Mouse (Mus musculus) left cerebral cortex, postnatal 4 days (tissue): Measurements from ENCODE around the gene Dscaml1. TPM values are rescaled to one million over a fixed set of nuclear protein-coding genes. Genes with fewer than 3 reads are reported as not detected.

Experiments used
- DNase-seq: peaks from one replicate; pipeline ENCODE4 v3.0.0-alpha.2; 2022
- intact Hi-C: fragments of 180-260 bp; cut with DNase I; formaldehyde crosslinking; loops from one replicate; pipeline ENCODE4 v1.15.1; 2025
- total RNA-seq, 2 experiments: library from RNA; stranded (reverse); gene quantifications; 2 replicates each; pipeline ENCODE4 v1.2.3; 2021

The Dscaml1 gene
- total RNA-seq, 2 experiments from 2014 or later = 46.6 to 49.1 TPM

DNA sequence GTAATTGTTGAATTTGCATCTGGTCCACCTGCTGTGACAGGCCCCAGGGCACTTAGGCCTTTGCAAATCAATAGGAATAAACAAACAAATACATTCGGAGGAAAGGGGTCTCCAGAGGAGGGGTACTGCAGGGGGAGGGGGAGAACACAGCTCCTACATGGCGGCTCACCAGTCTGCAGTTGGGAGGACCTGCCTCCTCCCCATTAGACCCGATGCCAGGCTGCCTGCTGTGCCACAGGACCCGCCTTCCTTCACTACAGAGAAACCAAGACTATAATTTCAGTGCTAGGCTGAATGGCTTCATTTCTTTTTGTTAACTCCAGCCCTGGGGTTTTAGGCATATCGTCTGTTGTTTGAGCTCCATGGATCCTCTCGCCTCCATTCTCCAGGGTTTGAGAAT is 123.8 kb downstream of the Dscaml1 start:
- intact Hi-C loops = no loop called here
- DNase-seq = peak; percentile 66

DNA sequence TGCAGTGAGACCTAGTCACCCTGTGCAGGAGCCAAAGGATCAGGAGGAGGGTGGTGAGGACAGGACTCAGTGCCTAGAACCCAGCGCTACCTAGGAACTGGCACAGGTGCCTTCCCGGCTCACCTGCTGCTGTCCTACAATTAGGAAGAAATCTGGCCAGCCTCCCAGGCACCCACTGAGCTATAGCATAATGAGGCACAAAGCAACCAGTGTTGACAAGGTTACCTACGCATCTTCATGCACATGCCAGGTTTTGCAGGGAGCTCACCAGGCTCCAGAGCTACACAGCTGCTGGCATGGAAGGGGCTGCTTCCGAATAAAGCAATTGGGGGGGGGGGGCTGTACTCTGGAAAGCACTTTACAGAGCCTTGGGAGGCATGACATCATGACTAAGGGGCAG is 124.2 kb downstream of the Dscaml1 start:
- intact Hi-C loops = no loop called here
- peak; percentile 75 for DNase-seq

DNA sequence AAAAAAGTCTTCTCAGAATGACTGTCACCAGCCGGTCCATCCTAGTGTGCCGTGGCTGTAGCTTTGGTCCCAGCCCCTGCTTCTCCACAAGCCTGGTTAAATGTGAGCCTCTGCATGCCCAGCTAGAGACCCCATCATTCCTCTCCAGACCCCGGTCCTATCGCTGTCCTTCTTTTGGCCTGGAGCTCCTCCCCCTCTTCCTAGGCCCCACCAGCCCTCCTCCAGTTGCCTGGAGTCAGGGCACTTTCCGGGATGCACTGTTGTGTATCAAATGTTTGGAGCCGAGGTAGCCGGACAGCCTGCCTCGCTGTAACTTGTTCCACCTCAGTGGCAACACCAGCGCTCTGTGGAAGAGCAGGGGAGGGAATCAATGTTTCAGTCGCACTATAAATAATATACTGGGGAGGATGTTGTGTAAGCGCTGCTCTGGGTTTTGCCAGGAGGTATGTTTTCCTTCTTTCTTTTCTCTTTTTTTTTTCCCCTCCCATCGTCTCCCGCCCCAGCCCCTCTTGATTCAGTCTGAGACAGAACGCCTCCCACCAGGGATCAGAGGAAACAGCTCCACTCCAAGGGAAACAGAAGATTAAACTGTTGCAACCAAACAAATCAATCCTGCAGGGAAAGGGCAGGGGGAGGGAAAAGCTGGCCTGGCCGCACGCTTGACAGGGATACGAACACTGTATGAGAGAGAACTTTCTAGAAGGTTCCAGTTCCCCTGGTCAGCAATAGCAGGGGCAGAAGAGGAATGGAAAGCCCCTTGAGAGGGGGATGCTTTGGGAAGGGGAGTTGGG is 128.8 kb downstream of the Dscaml1 start:
- intact Hi-C loops = no loop called here
- peak; percentile 45 for DNase-seq

DNA sequence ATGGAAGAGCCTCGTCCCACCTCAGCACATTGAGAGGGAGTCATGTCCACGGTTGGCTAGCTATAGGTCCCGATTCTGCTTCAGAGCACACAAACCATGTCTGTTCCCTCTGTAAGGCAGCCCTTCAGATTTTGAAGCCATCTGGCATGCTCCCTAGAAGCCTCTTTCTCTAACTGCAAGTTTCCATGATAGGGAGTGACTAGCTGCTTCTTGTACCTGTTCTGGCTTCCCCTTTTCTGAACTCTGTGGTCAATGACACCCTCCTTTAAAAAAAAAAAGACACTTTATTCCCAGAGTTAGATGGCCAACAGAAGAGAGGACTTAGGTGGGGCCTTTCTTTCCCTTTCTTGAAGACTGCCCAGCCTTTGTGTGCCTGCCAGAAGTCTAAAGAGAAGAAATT is 130.5 kb downstream of the Dscaml1 start:
- no peak for DNase-seq
- intact Hi-C loops = no loop called here

- DNase-seq = peak; percentile 31
- intact Hi-C loops = no loop called here
These were observed 134.6 kb downstream of the Dscaml1 start for GRCm38 (mm10) chr9:45560987-45561386.

GRCm38 (mm10) chr9:45566843-45567578 is 140.6 kb downstream of the Dscaml1 start:
- DNase-seq = no peak
- intact Hi-C loops = no loop called here

DNA sequence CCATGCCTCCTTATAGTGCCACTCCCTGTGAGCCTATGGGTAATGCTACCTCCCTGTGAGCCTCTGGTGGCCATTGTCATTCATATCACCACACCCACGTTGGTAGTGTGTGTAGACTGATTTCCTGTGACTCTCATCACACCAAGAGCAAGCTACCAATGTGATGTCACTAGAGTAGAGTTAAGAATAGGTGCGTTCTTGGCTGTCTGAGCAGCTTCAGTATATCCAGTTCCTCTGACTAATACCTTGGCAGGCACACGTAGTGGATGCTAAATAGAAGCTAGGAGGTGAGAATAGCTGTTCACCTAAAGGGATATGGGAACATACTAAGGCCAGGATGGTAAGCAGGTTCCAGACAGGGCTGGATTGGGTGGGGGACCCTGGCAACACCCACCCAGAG is 143.3 kb downstream of the Dscaml1 start:
- DNase-seq = no peak
- intact Hi-C loops = no loop called here

GRCm38 (mm10) chr9:45570346-45570745 is 143.9 kb downstream of the Dscaml1 start:
- intact Hi-C loops = no loop called here
- no peak for DNase-seq

- no peak for DNase-seq
- intact Hi-C loops = no loop called here
These were observed 146.5 kb downstream of the Dscaml1 start for GRCm38 (mm10) chr9:45572787-45573492.

DNA sequence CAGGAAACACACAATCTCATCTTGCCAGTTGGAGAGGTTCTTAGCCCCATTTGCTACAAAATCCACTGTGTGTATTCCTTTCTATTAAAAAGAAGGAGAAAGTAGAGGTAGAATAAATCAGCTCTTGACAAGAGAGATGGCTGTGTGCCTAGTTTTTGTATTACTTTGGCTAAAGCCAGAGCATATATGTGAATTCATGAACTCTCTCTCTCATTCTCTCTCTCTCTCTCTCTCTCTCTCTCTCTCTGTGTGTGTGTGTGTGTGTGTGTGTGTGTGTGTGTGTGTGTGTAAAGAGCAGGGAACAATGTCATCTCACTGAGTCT is 147.0 kb downstream of the Dscaml1 start:
- intact Hi-C loops = no loop called here
- DNase-seq = no peak

GRCm38 (mm10) chr9:45574021-45574420 is 147.6 kb downstream of the Dscaml1 start:
- intact Hi-C loops = no loop called here

GRCm38 (mm10) chr9:45580069-45580795 is 153.8 kb downstream of the Dscaml1 start:
- intact Hi-C loops = no loop called here
- DNase-seq = no peak

More at GRCm38 (mm10) chr9:45574021-45574420, 147.6 kb downstream of the Dscaml1 start:
- no peak for DNase-seq

DNA sequence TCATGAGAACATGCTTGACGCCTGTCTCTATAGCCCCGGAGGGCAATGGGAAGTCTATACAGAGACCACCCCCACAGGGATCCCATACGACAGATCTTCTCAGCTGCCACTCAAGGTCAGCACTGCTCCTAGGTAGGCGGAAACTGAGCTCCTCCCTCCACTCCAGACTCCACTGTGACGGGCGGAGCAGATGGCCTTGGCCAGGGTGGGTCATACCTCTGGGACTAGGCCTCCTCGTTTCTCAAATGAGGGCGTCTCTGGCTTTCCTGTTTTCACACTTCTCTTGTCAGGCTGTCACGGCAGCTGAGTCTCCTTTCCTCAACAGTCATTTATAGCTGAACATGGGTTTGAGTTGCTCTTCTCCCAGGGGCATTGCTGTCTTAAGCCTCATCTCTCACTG is 160.0 kb downstream of the Dscaml1 start:
- intact Hi-C loops = no loop called here
- DNase-seq = no peak

- no peak for DNase-seq
- intact Hi-C loops = no loop called here
These were observed 161.3 kb downstream of the Dscaml1 start for GRCm38 (mm10) chr9:45587704-45588103.

- peak; percentile 58 for DNase-seq
- intact Hi-C loops = no loop called here
These were observed 163.4 kb downstream of the Dscaml1 start for GRCm38 (mm10) chr9:45589867-45590266.

- intact Hi-C loops = no loop called here
- no peak for DNase-seq
These were observed 164.6 kb downstream of the Dscaml1 start for GRCm38 (mm10) chr9:45591061-45591460.

- DNase-seq = peak; percentile 90
- intact Hi-C loops = no loop called here
These were observed 165.9 kb downstream of the Dscaml1 start for GRCm38 (mm10) chr9:45592374-45592773.

DNA sequence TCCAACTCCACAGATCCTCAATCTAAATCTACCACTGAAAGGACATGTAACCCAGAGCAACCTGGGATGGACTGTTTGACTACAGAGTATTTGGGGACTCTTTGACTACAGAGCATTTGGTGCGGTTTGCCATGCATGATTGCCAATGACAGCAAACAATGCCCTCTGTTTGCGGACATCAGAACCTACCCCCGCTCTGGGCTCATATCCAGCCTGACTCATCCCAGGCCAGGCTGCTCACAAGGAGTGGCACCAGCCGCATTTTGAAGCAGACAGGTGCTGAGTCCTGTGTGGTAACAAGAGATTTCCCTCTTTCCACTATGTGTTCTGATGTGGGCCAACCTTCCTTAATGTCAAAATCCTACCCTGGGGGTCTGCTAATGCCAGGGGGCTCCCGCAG is 171.7 kb downstream of the Dscaml1 start:
- DNase-seq = peak; percentile 59
- intact Hi-C loops = no loop called here

GRCm38 (mm10) chr9:45599377-45599776 is 172.9 kb downstream of the Dscaml1 start:
- peak; percentile 31 for DNase-seq
- intact Hi-C loops = no loop called here

GRCm38 (mm10) chr9:45607337-45607736 is 180.9 kb downstream of the Dscaml1 start:
- peak; percentile 78 for DNase-seq
- intact Hi-C loops = no loop called here
